Mouse (Mus musculus) urinary bladder, adult 2 months (tissue): ENCODE data around the gene Inka1. TPM values are rescaled to one million over a fixed set of nuclear protein-coding genes. Genes with fewer than 3 reads are reported as not detected.

Experiments
- DNase-seq: peaks from one replicate; pipeline ENCODE4 v3.0.0; 2022; ENCODE audit warnings: low spot score
- polyA plus RNA-seq: library from polyadenylated mRNA; depleted of rRNA; stranded (reverse); fragments of >200 nt; gene quantifications from 2 replicates; pipeline ENCODE4 v1.2.3, GENCODE M21; 2012; rRNA removed

Gene Inka1
- polyA plus RNA-seq, 1 experiment = 11.0 TPM

- DNase-seq = no peak
Observed at GRCm38 (mm10) chr9:107957141-107957540, 28.5 kb downstream of the Inka1 start.

GRCm38 (mm10) chr9:107955613-107956289, 29.9 kb downstream of the Inka1 start:
- DNase-seq = no peak

- peak; percentile 68 for DNase-seq
Observed at GRCm38 (mm10) chr9:107950460-107951355, 35.0 kb downstream of the Inka1 start.

GRCm38 (mm10) chr9:107949922-107950235, 35.8 kb downstream of the Inka1 start, which contains the start of gene Traip:
TSS of gene Traip (plus strand) at chr9:107950136.
- DNase-seq = no peak

- no peak for DNase-seq
Observed at GRCm38 (mm10) chr9:107949184-107949921, 36.3 kb downstream of the Inka1 start.

GRCm38 (mm10) chr9:107947241-107948194, 38.2 kb downstream of the Inka1 start:
- no peak for DNase-seq

GRCm38 (mm10) chr9:107936831-107937230, 48.8 kb downstream of the Inka1 start:
- DNase-seq = no peak

GRCm38 (mm10) chr9:107936215-107936822, 49.4 kb downstream of the Inka1 start:
- DNase-seq = no peak

- no peak for DNase-seq
Observed at GRCm38 (mm10) chr9:107935790-107936214, 49.9 kb downstream of the Inka1 start.

- no peak for DNase-seq
Observed at GRCm38 (mm10) chr9:107935374-107935773, 50.3 kb downstream of the Inka1 start, which contains the start of gene Camkv. TSS of gene Camkv (plus strand) at chr9:107935674.

Other genes starting within 250 kb of the Inka1 start
- 105 and 116 TPM in 2 replicates for gene Rbm5, start 214.9 kb downstream of the Inka1 start, polyA plus RNA-seq
- 52.9 and 53.1 TPM in 2 replicates for gene Rbm6, start 112.6 kb downstream of the Inka1 start, polyA plus RNA-seq
- gene Mon1a, start 97.7 kb downstream of the Inka1 start, polyA plus RNA-seq = 33.2 and 35.4 TPM in 2 replicates
- 39.2 and 55.3 TPM in 2 replicates for gene Mst1r, start 79.0 kb downstream of the Inka1 start, polyA plus RNA-seq
- not detected in 2 replicates for gene Actl11, start 57.4 kb downstream of the Inka1 start, polyA plus RNA-seq
- 0.12 and 0.15 TPM in 2 replicates for gene Camkv, start 50.2 kb downstream of the Inka1 start, polyA plus RNA-seq
- gene Traip, start 35.7 kb downstream of the Inka1 start, polyA plus RNA-seq = 0.59 and 1.1 TPM in 2 replicates
- gene Uba7, start 10.4 kb downstream of the Inka1 start, polyA plus RNA-seq = 62.1 and 75.1 TPM in 2 replicates
- 0.19 and 0.39 TPM in 2 replicates for gene Gm20661, start 2.8 kb downstream of the Inka1 start, polyA plus RNA-seq
- gene Cdhr4, start 6.6 kb upstream of the Inka1 start, polyA plus RNA-seq = 0.80 and 0.93 TPM in 2 replicates
- gene Gm20662, start 10.5 kb upstream of the Inka1 start, polyA plus RNA-seq = 2.1 and 2.5 TPM in 2 replicates
- gene Ip6k1, start 16.6 kb upstream of the Inka1 start, polyA plus RNA-seq = 84.3 and 90.7 TPM in 2 replicates
- gene Gmppb, start 63.4 kb upstream of the Inka1 start, polyA plus RNA-seq = 18.8 and 23.9 TPM in 2 replicates
- gene Amigo3, start 67.3 kb upstream of the Inka1 start, polyA plus RNA-seq = 2.3 and 2.6 TPM in 2 replicates
- 5.6 and 6.2 TPM in 2 replicates for gene Mst1, start 94.6 kb upstream of the Inka1 start, polyA plus RNA-seq
- 54.6 and 60.6 TPM in 2 replicates for gene Rnf123, start 97.5 kb upstream of the Inka1 start, polyA plus RNA-seq
- gene Apeh, start 108.7 kb upstream of the Inka1 start, polyA plus RNA-seq = 58.4 and 64.1 TPM in 2 replicates
- 0.41 and 0.44 TPM in 2 replicates for gene Bsn, start 204.5 kb upstream of the Inka1 start, polyA plus RNA-seq